Mouse (Mus musculus) T-helper 17 cell (primary cell): ENCODE measurements around the gene Ppp1r1a.

Source experiments
- in situ Hi-C, 2 experiments: fragments of 300-600 bp; cut with MboI, MseI; formaldehyde crosslinking; loops; 1 replicate in 1 of 2; 2 replicates in 1 of 2; pipeline ENCODE4 v1.15.1; 2025; ENCODE audit warnings: high pct_unique_total_duplicates in 2 of 2

Gene Ppp1r1a

GRCm38 (mm10) chr15:103514914-103515313 is 22.9 kb downstream of the Ppp1r1a start:
- in situ Hi-C loops: no loop called here

DNA sequence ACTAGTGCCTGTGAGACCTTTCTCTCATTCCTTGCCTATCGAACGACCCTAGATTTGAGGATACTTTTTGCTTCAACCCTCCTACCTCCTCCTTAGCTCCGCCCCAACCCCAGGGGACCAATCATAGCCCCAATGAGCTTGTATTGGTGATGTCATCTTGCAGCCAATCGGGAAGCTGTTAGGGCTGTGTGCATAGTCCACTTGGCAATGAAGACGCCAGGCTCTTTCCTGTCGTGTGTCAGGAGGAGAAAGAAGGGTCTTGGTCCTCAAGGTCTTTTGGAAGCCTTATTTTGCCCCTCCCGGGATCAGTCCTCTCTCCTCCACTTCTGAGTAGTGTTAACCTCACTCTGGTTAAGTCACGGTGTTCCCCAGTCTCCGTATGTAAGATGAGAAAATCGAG is 23.7 kb downstream of the Ppp1r1a start:
- in situ Hi-C loops: no loop called here

- in situ Hi-C loops: no loop called here
These were observed 24.2 kb downstream of the Ppp1r1a start for GRCm38 (mm10) chr15:103513621-103514031.

GRCm38 (mm10) chr15:103511652-103512051 is 26.2 kb downstream of the Ppp1r1a start:
- in situ Hi-C loops: no loop called here

DNA sequence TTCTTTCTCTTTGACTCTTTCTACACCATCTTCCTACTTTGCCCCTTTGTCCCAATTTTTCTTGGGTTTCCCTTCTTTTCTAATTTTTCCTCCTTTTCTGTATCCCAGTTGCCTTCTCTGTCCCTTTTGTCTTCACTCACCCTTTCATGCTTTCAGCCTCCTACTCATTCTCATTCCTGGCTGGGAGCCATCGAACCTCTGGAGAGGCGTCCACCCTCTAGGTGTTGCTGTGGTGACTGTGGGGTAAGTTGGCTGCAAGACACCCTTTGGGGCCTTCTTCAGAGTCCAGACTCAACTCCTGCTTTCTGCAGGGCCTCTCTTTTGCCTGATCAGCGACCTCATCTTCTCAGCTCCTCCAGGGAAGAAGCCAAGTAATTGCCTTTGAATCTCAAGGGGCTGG is 28.5 kb downstream of the Ppp1r1a start:
- in situ Hi-C loops: no loop called here

DNA sequence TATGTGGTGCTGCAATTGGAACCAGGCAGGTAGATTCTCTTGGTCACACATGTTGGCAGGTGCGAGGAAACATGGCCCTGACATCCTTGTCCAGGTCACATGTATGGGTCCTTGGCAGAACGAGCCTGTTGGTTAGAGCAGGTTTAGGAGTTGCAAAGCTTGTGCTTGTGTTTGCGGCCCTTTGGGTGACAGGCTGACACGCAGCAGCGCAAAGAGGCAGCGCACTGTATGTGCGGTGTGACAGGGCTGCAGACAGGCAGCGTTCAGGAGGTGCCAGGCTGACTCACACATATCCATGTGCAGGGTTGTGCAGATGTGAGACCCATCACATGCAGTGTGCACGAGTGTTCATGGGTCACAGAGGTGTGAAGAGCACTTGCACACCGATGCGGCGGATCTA is 34.1 kb downstream of the Ppp1r1a start:
- in situ Hi-C loops: no loop called here

DNA sequence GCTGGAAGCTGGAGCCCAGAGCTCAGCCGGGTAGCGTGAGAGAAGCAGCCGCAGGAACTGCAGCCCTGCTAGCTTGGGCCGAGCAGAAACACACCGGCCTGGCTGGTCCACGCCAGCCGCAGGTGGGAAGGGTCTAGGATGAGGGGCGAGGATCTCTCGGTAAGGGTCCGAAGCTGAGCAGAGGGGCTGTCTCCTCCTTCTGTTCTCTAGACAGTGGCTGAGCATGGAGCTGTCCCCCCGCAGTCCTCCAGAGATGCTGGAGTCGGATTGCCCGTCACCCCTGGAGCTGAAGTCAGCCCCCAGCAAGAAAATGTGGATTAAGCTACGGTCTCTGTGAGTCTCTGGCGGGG is 34.6 kb downstream of the Ppp1r1a start:
- in situ Hi-C loops: no loop called here

GRCm38 (mm10) chr15:103502435-103503250 is 35.2 kb downstream of the Ppp1r1a start, which contains the start of gene Pde1b:
Pde1b (plus strand) TSS chr15:103503034.
- in situ Hi-C loops: no loop called here

GRCm38 (mm10) chr15:103501186-103501585 is 36.6 kb downstream of the Ppp1r1a start:
- in situ Hi-C loops: no loop called here

GRCm38 (mm10) chr15:103500723-103501122 is 37.1 kb downstream of the Ppp1r1a start:
- in situ Hi-C loops: no loop called here

DNA sequence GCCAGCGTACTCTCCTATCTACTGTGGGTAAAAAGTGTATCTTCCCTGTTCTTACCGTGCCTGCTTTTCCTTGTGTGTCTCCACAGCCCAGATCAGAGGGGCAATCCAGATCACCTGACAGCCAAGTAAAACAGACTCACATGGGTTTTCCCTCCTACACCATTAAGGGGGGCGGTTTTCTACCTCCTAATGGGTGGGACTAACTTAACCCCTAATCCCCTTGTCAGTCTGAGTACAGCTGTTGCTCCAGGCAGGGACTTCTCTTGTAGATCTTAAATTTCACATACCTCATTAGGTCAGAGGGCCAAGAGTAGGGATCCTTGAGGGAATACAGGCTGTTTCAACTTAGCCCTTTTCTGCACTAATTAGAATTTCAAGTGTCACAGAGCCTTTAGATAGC is 39.6 kb downstream of the Ppp1r1a start:
- in situ Hi-C loops: no loop called here

GRCm38 (mm10) chr15:103496204-103497140 is 41.3 kb downstream of the Ppp1r1a start:
- in situ Hi-C loops: no loop called here

GRCm38 (mm10) chr15:103488336-103488735 is 49.5 kb downstream of the Ppp1r1a start:
- in situ Hi-C loops: no loop called here

GRCm38 (mm10) chr15:103486658-103487057 is 51.1 kb downstream of the Ppp1r1a start:
- in situ Hi-C loops: no loop called here

DNA sequence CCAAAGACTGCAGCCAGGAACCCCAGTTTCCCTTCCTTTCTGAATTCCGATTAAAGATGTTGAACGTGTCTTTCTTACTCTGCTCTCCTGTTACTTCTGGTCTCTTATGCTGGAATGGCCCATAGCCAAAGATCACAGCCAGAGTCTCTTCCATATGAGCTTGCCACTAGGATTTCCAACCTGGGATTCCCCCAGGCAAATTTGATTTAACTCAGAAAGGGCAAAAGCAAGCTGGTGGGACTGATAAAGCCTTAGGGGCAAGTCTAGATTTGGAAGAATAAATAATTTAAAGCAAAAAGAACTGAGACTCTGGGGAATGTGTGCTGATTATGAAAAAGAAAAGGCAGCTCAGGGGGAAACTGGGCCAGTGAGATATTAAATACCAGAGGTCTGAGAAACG is 52.7 kb downstream of the Ppp1r1a start:
- in situ Hi-C loops: no loop called here

GRCm38 (mm10) chr15:103484490-103484889 is 53.3 kb downstream of the Ppp1r1a start:
- in situ Hi-C loops: no loop called here

DNA sequence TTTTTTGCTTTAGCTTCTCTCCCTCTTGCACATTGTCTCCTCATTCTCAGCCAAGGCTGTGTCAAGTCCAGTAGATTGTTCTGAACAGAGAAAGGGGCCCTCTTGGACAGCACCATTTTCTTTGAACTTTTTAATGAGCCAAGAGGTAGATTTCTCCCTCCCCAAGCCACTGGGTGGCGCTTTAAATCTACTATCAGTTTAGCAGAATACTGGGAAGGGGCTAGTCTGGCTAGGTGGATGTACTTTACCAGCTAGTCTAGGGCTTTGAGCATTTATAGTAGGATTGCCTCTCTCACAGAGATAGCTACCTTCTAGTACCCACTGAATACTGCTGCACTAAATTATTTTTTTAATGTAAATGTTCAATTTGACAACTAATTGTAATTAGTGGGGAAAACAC is 55.3 kb downstream of the Ppp1r1a start:
- in situ Hi-C loops: no loop called here
